ENCODE assay signal across 8 mouse cellular contexts in the genomic region with DNA sequence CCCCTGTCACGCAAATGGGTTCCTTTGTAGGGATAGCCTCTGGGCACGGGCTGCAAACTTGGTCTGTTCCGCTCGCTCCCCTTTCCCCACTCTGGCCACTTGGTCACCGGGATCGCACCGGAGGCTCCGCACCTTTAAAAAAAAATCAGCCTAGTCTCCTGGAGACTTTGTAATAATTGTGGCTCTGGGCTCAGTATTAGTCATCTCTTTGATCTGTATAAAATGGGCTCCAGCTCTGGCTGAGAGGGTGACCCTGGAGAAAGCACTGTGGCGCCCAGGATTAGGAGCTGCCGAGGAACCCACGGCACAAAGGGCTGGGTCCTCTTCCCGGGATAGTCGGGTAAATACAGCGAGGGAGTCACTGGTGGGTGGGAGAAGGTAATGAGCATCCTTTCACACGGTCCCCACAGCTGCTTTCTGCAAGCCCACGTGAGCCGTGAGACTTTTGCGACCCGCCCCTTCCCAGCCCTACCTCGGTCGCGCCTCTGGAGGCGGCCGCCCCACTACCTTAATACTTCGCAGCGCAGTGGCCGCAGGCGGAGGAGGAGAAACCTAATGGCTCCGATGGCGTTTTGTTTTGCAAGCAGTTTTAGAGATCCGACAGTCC. TPM values are rescaled to one million over a fixed set of nuclear protein-coding genes. Genes with fewer than 3 reads are reported as not detected.
DNase-seq lines count a peak whose midpoint lies in the region; ATAC-seq lines count a peak whose summit lies in the region.

No protein-coding gene starts in this region.

- H3K36me3 ChIP-seq in forebrain, embryonic 15.5 days, result no peaks in the 10 kb centered on the region
- no peaks in the 10 kb centered on the region for H3K36me3 ChIP-seq in intestine, embryonic 16.5 days (ENCODE audit: control insufficient read depth, insufficient read depth, low read length)
- H3K36me3 ChIP-seq in neural tube, embryonic 14.5 days (ENCODE audit: control insufficient read depth, insufficient read depth, low read length), result no peaks in the 10 kb centered on the region

- ATAC-seq in forebrain, embryonic 15.5 days (replicated peaks), result peak; percentile 67
- peak; percentile 23; the same call in 1 of the 2 replicates for ATAC-seq in intestine, embryonic 16.5 days
- peak; percentile 52; the same call in 1 of the 2 replicates for ATAC-seq in neural tube, embryonic 14.5 days (ENCODE audit: low read depth)

- no peaks in the 10 kb centered on the region for H3K9me3 ChIP-seq in forebrain, embryonic 15.5 days
- H3K9me3 ChIP-seq in intestine, embryonic 16.5 days (ENCODE audit: control insufficient read depth, low read length), result no peaks in the 10 kb centered on the region
- no peaks in the 10 kb centered on the region for H3K9me3 ChIP-seq in neural tube, embryonic 14.5 days (ENCODE audit: control insufficient read depth, low read length)

- WGBS in forebrain, embryonic 15.5 days, result under 1% methylated on average over 31 of the region's 31 CpGs
- 1% methylated on average over 31 of the region's 31 CpGs for WGBS in intestine, embryonic 16.5 days
- WGBS in neural tube, embryonic 14.5 days, result under 1% methylated on average over 31 of the region's 31 CpGs

- peak overlapping the region; percentile 39 for H3K4me3 ChIP-seq in forebrain, embryonic 15.5 days
- peak overlapping the region; percentile 61 for H3K4me3 ChIP-seq in intestine, embryonic 16.5 days (ENCODE audit: low read length)
- H3K4me3 ChIP-seq in neural tube, embryonic 14.5 days (ENCODE audit: low read depth, low read length), result 0 out of 2 replicates have a peak overlapping the region, but pooled peaks have one; percentile 7

- H3K9ac ChIP-seq in forebrain, embryonic 15.5 days (replicated peaks), result no peak overlapping the region
- H3K9ac ChIP-seq in intestine, embryonic 16.5 days (ENCODE audit: low read depth, low read length), result peak overlapping the region; percentile 83
- no peak overlapping the region for H3K9ac ChIP-seq in neural tube, embryonic 14.5 days (replicated peaks; ENCODE audit: low read depth, low read length)

- peaks cover 67% of the 10 kb centered on the region for H3K27me3 ChIP-seq in forebrain, embryonic 15.5 days
- H3K27me3 ChIP-seq in intestine, embryonic 16.5 days (replicated peaks; ENCODE audit: control insufficient read depth, insufficient read depth, low read length), result no peaks in the 10 kb centered on the region
- H3K27me3 ChIP-seq in neural tube, embryonic 14.5 days (ENCODE audit: control insufficient read depth, insufficient read depth, low read length), result peaks cover 45% of the 10 kb centered on the region

- H3K4me2 ChIP-seq in forebrain, embryonic 15.5 days (replicated peaks), result peak overlapping the region; percentile 77
- H3K4me2 ChIP-seq in intestine, embryonic 16.5 days (ENCODE audit: low read depth, low read length), result peak overlapping the region; percentile 88
- H3K4me2 ChIP-seq in neural tube, embryonic 14.5 days (ENCODE audit: low read depth, low read length), result peak overlapping the region; percentile 65

- no peak overlapping the region for H3K27ac ChIP-seq in forebrain, embryonic 15.5 days (replicated peaks)
- H3K27ac ChIP-seq in intestine, embryonic 16.5 days (ENCODE audit: low read length), result no peak overlapping the region; the same call in 1 of the 2 replicates
- H3K27ac ChIP-seq in neural tube, embryonic 14.5 days (ENCODE audit: low read depth, low read length), result no peak overlapping the region

- DNase-seq in urinary bladder, adult 18-20 months (ENCODE audit: low spot score in 2 of 2), result peak; percentile 27 to 40
- DNase-seq in urinary bladder, postnatal 10 days (ENCODE audit: low spot score), result no peak
- DNase-seq in lung, adult 18-20 months, result peak; percentile 19 to 46
- DNase-seq in layer of hippocampus, postnatal 36 days, result no peak
- DNase-seq in MN1 (ENCODE audit: low spot score), result no peak

- peaks cover 21% of the 10 kb centered on the region for H3K4me1 ChIP-seq in forebrain, embryonic 15.5 days
- peaks cover 15% of the 10 kb centered on the region for H3K4me1 ChIP-seq in intestine, embryonic 16.5 days (ENCODE audit: control insufficient read depth, insufficient read depth, low read length)
- H3K4me1 ChIP-seq in neural tube, embryonic 14.5 days (ENCODE audit: control insufficient read depth, insufficient read depth, low read length), result peaks cover 10% of the 10 kb centered on the region

RNA-seq across cellular contexts. Expression of a gene that starts 1.4 kb away (rescaled TPM):
- 0.25 and 0.32 TPM in 2 replicates for polyA plus RNA-seq in forebrain, embryonic 15.5 days (2015; fragmentation: Nextera tagmentation; extraction: Ambion mirVana)
- 8.4 TPM in 2 replicates for polyA plus RNA-seq in intestine, embryonic 16.5 days (2015; fragmentation: Nextera tagmentation; extraction: Ambion mirVana)
- polyA plus RNA-seq in neural tube, embryonic 14.5 days (2014; fragmentation: Nextera tagmentation; extraction: Ambion mirVana), result 0.08 and 0.15 TPM in 2 replicates
- 10 to 100 TPM; 11.1 to 17.5 TPM for total RNA-seq in layer of hippocampus, postnatal 36 days (2021)

RNA-seq across cellular contexts. Expression of a gene that starts 52.2 kb away (rescaled TPM):
- 30.5 and 33.4 TPM in 2 replicates for polyA plus RNA-seq in forebrain, embryonic 15.5 days (2015; fragmentation: Nextera tagmentation; extraction: Ambion mirVana)
- polyA plus RNA-seq in intestine, embryonic 16.5 days (2015; fragmentation: Nextera tagmentation; extraction: Ambion mirVana), result 27.3 and 30.9 TPM in 2 replicates
- polyA plus RNA-seq in neural tube, embryonic 14.5 days (2014; fragmentation: Nextera tagmentation; extraction: Ambion mirVana), result 32.9 and 34.5 TPM in 2 replicates
- 10 to 100 TPM; 21.5 to 33.8 TPM for total RNA-seq in layer of hippocampus, postnatal 36 days (2021)

Comparison
In these comparisons a context has a peak if more than half of its experiments do, and no peak if none do; other contexts are left out.
1. DNase-seq: peak in urinary bladder, adult 18-20 months (2 of 2) and lung, adult 18-20 months (2 of 2); none in urinary bladder, postnatal 10 days (single experiment), layer of hippocampus, postnatal 36 days (0 of 2) and MN1 (single experiment).
2. H3K4me3 ChIP-seq: peak in every context shown above with its lines; median percentile 61 in intestine, embryonic 16.5 days; 39 in forebrain, embryonic 15.5 days; 7 in neural tube, embryonic 14.5 days.
3. Peak in every context shown above with its lines, with median percentiles within 50 percentile points of each other: ATAC-seq and H3K4me2 ChIP-seq.